Mouse (Mus musculus) right cerebral cortex, postnatal 4 days (tissue): ENCODE measurements at regions not wholly inside any gene's neighbourhood (a gene's known extent, or its start where the extent isn't known, plus 50 kb on each side); places are given as distances from the start of the nearest gene placed in this dataset.

Source experiments
- DNase-seq: peaks from one replicate; pipeline ENCODE4 v3.0.0-alpha.2; 2022

GRCm38 (mm10) chr1:76786871-76787270 is 728.0 kb downstream of the Epha4 start:
- DNase-seq: no peak

DNA sequence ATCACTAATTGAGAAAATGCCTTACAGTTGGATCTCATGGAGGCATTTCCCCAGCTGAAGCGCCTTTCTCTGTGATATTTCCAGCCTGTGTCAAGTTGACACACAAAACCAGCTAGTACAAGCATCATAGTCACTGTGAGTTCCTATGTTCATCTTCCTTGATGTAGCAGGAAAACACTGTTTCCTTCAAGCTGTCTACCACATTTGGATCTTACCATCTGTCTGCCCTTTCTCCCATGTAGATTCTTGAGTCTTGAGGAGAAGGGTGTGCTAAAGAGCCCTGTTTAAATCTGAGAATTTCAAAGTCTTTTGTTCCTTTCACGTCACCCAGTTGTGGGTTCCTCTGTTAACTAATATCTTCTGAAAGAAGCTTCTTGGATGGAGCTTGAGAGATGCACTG is 721.5 kb downstream of the Epha4 start:
- DNase-seq: no peak

GRCm38 (mm10) chr1:76819906-76820305 is 695.0 kb downstream of the Epha4 start:
- no peak for DNase-seq

- no peak for DNase-seq
Observed at GRCm38 (mm10) chr1:76821610-76822009, 693.3 kb downstream of the Epha4 start.

DNA sequence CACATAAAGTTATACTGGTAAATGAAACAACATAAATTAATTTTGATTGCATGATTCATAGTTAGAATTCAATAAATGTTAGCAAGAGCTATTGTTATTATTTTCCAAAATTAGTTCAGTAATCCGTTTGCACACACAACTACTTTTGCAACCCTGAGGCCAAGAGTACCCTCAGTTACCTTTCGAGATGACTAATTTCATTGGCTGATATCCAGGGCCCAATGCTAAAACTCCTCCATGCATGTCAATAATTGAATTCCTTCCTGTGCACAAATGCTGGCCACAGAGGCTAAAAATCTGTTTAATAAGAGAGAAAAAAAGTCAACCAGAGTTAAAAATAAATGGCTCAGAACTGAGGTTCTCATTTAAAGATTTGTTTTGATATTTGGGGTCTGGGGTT is 685.2 kb downstream of the Epha4 start:
- no peak for DNase-seq

DNA sequence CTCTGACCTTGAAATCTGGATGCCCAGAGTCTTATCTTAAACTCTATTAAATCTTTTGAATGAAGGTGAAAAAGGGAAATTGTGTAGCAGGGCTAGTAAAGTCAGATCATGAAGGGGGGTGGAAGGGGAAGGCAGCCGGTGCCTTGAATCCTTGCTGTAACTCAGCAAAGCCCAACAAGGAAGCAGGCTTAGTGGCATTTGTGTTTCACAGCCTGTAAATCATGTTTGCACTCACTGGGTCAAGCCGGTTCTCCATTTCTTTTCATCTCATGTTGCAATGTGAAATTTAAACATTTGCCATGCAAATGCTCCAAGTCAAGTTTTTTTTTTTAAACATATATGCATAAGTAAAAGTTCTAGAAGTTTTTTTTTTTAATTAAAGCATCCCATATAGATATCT is 682.6 kb downstream of the Epha4 start:
- DNase-seq: no peak

DNA sequence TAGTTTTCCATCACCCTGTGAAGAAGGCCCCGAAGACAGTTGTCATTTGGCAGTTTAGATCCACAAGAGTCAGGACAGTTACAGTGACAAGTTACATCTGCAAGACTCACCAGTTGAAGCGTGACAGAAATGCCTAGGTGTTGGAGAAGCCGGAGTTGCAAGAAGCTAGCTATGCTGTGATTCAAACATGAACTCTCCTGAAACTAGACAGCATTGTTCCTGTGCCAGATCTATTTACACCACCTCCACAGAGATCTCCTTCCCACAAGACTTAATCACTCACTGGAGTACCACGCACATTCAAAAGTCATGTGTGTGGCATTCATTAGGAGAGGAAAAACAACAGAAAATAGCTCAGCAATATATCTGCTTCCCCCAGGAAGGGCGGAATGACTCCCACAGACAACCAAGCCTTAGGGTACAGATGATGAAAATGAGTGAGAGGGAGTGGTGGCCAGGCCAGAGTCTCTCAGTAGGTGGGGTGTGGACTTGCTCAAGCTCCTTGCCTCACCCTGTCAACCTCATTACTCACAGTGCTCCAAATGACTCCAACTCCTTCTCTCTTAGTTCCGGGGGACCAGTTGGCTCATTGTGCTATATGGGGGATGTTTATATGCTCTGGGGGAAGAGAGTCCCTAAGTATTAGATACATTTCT is 679.7 kb downstream of the Epha4 start:
- DNase-seq: no peak

- no peak for DNase-seq
Observed at GRCm38 (mm10) chr1:76849346-76849745, 665.5 kb downstream of the Epha4 start.

DNA sequence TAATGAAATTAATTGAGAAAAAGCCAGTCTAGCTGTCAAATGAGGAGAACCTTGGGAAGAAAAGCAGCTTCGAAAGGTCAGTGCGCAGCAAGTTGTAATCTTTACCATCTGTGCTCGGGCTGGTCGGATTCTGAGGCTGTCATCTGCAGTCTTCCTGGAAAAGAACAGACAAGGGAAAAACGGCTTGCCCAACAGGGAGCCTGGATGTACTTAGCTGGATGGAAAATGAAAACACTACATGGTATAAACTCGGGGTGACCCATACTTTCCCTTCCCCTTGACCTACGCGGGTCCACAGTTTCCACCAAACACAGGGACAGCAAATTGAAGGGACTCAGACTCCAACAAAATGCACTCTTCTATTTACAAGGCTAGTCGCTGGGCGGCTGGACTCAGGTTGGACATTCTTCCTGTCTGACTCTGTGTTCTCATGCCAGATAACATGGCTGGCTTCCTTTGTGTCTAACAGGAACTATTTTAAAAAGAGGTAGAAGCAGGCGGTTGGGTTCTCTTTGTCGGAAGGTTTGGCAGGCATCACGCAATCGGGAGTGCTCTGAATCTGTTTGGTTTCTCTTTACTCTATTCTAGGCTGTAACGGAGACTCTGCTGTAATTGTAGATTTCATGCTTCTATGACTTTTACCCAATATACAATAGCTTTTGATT is 648.5 kb downstream of the Epha4 start:
- peak; percentile 12 for DNase-seq

DNA sequence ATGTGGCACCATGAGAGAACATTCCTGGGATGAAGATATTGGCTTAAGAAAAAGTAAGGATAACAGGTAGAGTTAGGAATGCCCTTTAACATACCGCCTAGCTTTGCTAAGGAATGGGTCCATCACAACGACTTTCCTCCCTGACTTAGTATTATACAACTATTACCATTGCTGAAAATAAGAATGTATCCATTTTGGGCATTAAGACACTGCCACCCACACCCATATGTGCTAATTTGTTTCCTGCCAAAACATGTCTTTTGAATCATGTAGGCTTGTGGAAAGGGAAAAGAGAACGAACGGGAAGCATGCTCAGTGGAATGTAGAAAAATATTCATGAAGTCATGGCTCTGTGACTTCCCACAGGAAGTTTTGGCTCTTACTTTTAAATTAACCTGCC is 641.7 kb downstream of the Epha4 start:
- DNase-seq: no peak

- no peak for DNase-seq
Observed at GRCm38 (mm10) chr1:76880111-76880782, 634.6 kb downstream of the Epha4 start.

- DNase-seq: no peak
Observed at GRCm38 (mm10) chr1:76880783-76881145, 634.1 kb downstream of the Epha4 start.

GRCm38 (mm10) chr1:76896152-76896864 is 618.6 kb downstream of the Epha4 start:
- DNase-seq: no peak

GRCm38 (mm10) chr1:76897431-76897830 is 617.5 kb downstream of the Epha4 start:
- DNase-seq: no peak

GRCm38 (mm10) chr1:76911472-76911871 is 603.4 kb downstream of the Epha4 start:
- no peak for DNase-seq

DNA sequence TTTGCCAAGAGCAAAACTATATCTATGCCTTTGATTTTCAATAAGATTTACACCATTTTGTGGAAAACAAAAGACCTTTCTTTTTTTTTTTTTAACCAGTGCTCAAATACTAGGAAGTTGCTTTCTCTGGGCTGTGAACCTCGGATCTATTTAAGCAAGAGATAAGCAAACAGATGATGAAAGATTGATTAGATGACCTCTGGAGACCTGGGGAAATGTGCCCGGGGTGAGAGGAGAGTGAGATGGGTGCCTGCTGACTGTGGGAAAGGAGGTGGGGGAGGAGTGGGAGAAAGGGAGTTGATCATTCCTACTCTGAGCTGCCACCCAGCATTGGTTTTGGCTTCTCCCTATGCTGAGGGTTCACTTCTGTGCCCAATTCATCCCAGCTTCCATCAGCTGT is 595.3 kb downstream of the Epha4 start:
- DNase-seq: no peak

DNA sequence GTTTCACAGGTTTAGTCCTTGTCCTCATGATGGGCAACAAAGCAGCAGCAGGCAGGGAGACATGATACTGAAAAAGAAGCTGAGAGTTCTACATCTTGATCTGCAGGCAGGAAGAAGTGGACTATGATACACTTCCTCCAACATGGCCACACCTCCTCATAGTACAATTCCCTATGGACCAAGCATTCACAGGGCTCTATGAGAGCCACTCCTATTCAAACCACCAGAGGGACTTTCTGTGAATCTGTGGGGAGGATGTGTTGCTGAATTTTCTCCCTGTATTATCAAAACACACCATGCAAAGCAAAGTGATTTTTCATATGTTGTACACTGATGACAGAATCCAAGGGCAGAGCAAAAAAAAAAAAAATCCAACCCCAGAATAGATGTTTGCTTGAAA is 594.3 kb downstream of the Epha4 start:
- no peak for DNase-seq

- DNase-seq: no peak
Observed at GRCm38 (mm10) chr1:76927041-76927440, 587.8 kb downstream of the Epha4 start.

GRCm38 (mm10) chr1:76928035-76928434 is 586.9 kb downstream of the Epha4 start:
- no peak for DNase-seq

- no peak for DNase-seq
Observed at GRCm38 (mm10) chr1:76933460-76933859, 581.4 kb downstream of the Epha4 start.

GRCm38 (mm10) chr1:76942730-76943129 is 572.2 kb downstream of the Epha4 start:
- DNase-seq: no peak

- DNase-seq: no peak
Observed at GRCm38 (mm10) chr1:76944046-76944445, 570.8 kb downstream of the Epha4 start.

- DNase-seq: no peak
Observed at GRCm38 (mm10) chr1:76955031-76955430, 559.9 kb downstream of the Epha4 start.

DNA sequence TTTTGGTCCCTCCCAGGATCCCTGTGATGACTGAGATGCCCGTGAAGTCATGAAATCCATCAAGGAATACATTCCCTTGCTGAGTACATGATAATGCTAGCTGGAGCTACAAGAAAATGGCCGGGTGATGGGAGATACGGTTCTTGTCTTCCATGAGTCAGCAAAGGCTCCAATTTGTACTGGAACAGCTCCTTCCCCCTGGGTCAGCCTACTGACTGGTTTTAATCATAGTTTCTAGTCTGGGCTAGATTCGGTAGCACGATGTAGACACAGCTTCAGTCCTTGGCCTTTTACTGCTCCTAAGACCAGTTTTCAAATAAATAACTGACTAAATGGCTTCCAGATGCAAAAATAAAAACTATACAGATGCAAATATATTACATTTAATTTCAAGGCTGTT is 557.5 kb downstream of the Epha4 start:
- DNase-seq: no peak
